Mouse (Mus musculus) adrenal gland, postnatal 14 days (tissue): ENCODE measurements around the gene Gm20388. TPM values are rescaled to one million over a fixed set of nuclear protein-coding genes. Genes with fewer than 3 reads are reported as not detected.

Source experiments
- DNase-seq: peaks from one replicate; pipeline ENCODE4 v3.0.0; 2021; ENCODE audit warnings: mixed read lengths
- total RNA-seq: library from RNA; stranded (reverse); gene quantifications from 2 replicates; pipeline ENCODE4 v1.2.3, GENCODE M21; 2021

Gm20388 gene
- total RNA-seq, 1 experiment from 2014 or later, result 17.6 TPM

GRCm38 (mm10) chr8:123781256-123781655, 3870.6 kb downstream of the Gm20388 start:
- DNase-seq, result no peak

GRCm38 (mm10) chr8:123783525-123784249, 3873.0 kb downstream of the Gm20388 start:
- peak; percentile 90 for DNase-seq

- DNase-seq, result no peak
Observed at GRCm38 (mm10) chr8:123786166-123786565, 3875.5 kb downstream of the Gm20388 start.

- no peak for DNase-seq
Observed at GRCm38 (mm10) chr8:123786644-123787043, 3876.0 kb downstream of the Gm20388 start.

- DNase-seq, result no peak
Observed at GRCm38 (mm10) chr8:123787254-123787897, 3876.7 kb downstream of the Gm20388 start.

GRCm38 (mm10) chr8:123788416-123789170, 3878.0 kb downstream of the Gm20388 start:
- peak; percentile 58 for DNase-seq

GRCm38 (mm10) chr8:123789461-123789860, 3878.8 kb downstream of the Gm20388 start:
- no peak for DNase-seq

- peak; percentile 94 for DNase-seq
Observed at GRCm38 (mm10) chr8:123789970-123790369, 3879.3 kb downstream of the Gm20388 start.

GRCm38 (mm10) chr8:123791101-123791844, 3880.6 kb downstream of the Gm20388 start:
- no peak for DNase-seq

GRCm38 (mm10) chr8:123791845-123792225, 3881.2 kb downstream of the Gm20388 start:
- DNase-seq, result no peak

- DNase-seq, result peak; percentile 48
Observed at GRCm38 (mm10) chr8:123793900-123794299, 3883.3 kb downstream of the Gm20388 start.

GRCm38 (mm10) chr8:123794766-123795165, 3884.1 kb downstream of the Gm20388 start:
- no peak for DNase-seq

- peak; percentile 57 for DNase-seq
Observed at GRCm38 (mm10) chr8:123796758-123797157, 3886.1 kb downstream of the Gm20388 start.

GRCm38 (mm10) chr8:123797928-123798327, 3887.3 kb downstream of the Gm20388 start:
- no peak for DNase-seq

- DNase-seq, result no peak
Observed at GRCm38 (mm10) chr8:123799434-123799833, 3888.8 kb downstream of the Gm20388 start.

GRCm38 (mm10) chr8:123799885-123800284, 3889.2 kb downstream of the Gm20388 start:
- DNase-seq, result no peak

GRCm38 (mm10) chr8:123800867-123801266, 3890.2 kb downstream of the Gm20388 start:
- no peak for DNase-seq

- DNase-seq, result no peak
Observed at GRCm38 (mm10) chr8:123801538-123801937, 3890.9 kb downstream of the Gm20388 start.

GRCm38 (mm10) chr8:123803639-123804038, 3893.0 kb downstream of the Gm20388 start:
- no peak for DNase-seq

- DNase-seq, result no peak
Observed at GRCm38 (mm10) chr8:123804586-123804985, 3893.9 kb downstream of the Gm20388 start.

GRCm38 (mm10) chr8:123805209-123805717, 3894.6 kb downstream of the Gm20388 start:
- no peak for DNase-seq
